In genomic region chr12:4972939-4973338, GRCm38 (mm10) we compare ENCODE assay signal across 8 mouse cellular contexts. TPM values are rescaled to one million over a fixed set of nuclear protein-coding genes. Genes with fewer than 3 reads are reported as not detected.
DNase-seq lines count a peak whose midpoint lies in the region; ATAC-seq and TF ChIP-seq lines count a peak whose summit lies in the region.

No protein-coding gene starts in this region.

- no peaks in the 10 kb centered on the region for H3K27me3 ChIP-seq in forebrain, embryonic 11.5 days (ENCODE audit: control insufficient read depth, insufficient read depth, low read length)
- no peaks in the 10 kb centered on the region for H3K27me3 ChIP-seq in forebrain, embryonic 13.5 days
- no peaks in the 10 kb centered on the region for H3K27me3 ChIP-seq in G1E (ENCODE audit: insufficient read depth, low read length)

- no peaks in the 10 kb centered on the region for H3K4me1 ChIP-seq in forebrain, embryonic 11.5 days (replicated peaks; ENCODE audit: control insufficient read depth, insufficient read depth, low read length)
- H3K4me1 ChIP-seq in forebrain, embryonic 13.5 days = no peaks in the 10 kb centered on the region
- H3K4me1 ChIP-seq in G1E (ENCODE audit: insufficient read depth, low read depth, low read length) = peaks cover 12% of the 10 kb centered on the region; the same call in 1 of the 2 replicates

- no peak overlapping the region for H3K4me2 ChIP-seq in forebrain, embryonic 11.5 days (ENCODE audit: low read depth, low read length, severe bottlenecking)
- H3K4me2 ChIP-seq in forebrain, embryonic 13.5 days = no peak overlapping the region

- peak; percentile 69 for DNase-seq in forebrain, embryonic 11.5 days (ENCODE audit: low spot score)
- no peak for DNase-seq in G1E (ENCODE audit: low spot score)
- DNase-seq in cerebellum, adult 18-20 months = peak; percentile 71 to 77
- peak; percentile 51 to 63 for DNase-seq in gastrocnemius, adult 8-10 months (ENCODE audit: low spot score in 2 of 2)
- DNase-seq in layer of hippocampus, adult 9-10 months (ENCODE audit: low spot score) = peak; percentile 80
- DNase-seq in spleen, postnatal 4 days (ENCODE audit: low spot score in 2 of 2) = peak; percentile 73 to 90

- H3K9ac ChIP-seq in forebrain, embryonic 11.5 days (ENCODE audit: low read length) = no peak overlapping the region
- H3K9ac ChIP-seq in forebrain, embryonic 13.5 days = no peak overlapping the region

- no peak for ATAC-seq in forebrain, embryonic 11.5 days (replicated peaks; ENCODE audit: low FRiP score)
- no peak for ATAC-seq in forebrain, embryonic 13.5 days
- peak; percentile 40 for ATAC-seq in G1E (ENCODE audit: extremely low read depth, insufficient number of reproducible peaks, low FRiP score, poor library complexity, severe bottlenecking)
- ATAC-seq in megakaryocyte progenitor cell, adult 5-6 weeks (replicated peaks; ENCODE audit: poor library complexity) = peak; percentile 81

- no peak overlapping the region for H3K27ac ChIP-seq in forebrain, embryonic 11.5 days (ENCODE audit: low read depth, low read length)
- no peak overlapping the region for H3K27ac ChIP-seq in forebrain, embryonic 13.5 days

- 29% methylated on average over 1 of the region's 1 CpGs for WGBS in forebrain, embryonic 11.5 days
- WGBS in forebrain, embryonic 13.5 days = 38% methylated on average over 1 of the region's 1 CpGs

- no peak overlapping the region for H3K4me3 ChIP-seq in forebrain, embryonic 11.5 days (ENCODE audit: low read depth, low read length)
- H3K4me3 ChIP-seq in forebrain, embryonic 13.5 days = no peak overlapping the region
- H3K4me3 ChIP-seq in G1E (ENCODE audit: low read depth, low read length) = no peak overlapping the region

- no peaks in the 10 kb centered on the region for H3K9me3 ChIP-seq in forebrain, embryonic 11.5 days (ENCODE audit: control insufficient read depth, low read length)
- no peaks in the 10 kb centered on the region for H3K9me3 ChIP-seq in forebrain, embryonic 13.5 days (replicated peaks)
- H3K9me3 ChIP-seq in G1E (replicated peaks) = no peaks in the 10 kb centered on the region

- TF ChIP-seq CTCF in G1E (IDR thresholded peaks at IDR 0.05; ENCODE audit: low read depth, low read length) = peak; percentile 50

- H3K36me3 ChIP-seq in forebrain, embryonic 11.5 days (ENCODE audit: control insufficient read depth, insufficient read depth, low read length) = peaks cover 5% of the 10 kb centered on the region; the same call in 1 of the 2 replicates
- peaks cover 53% of the 10 kb centered on the region for H3K36me3 ChIP-seq in forebrain, embryonic 13.5 days (ENCODE audit: poor library complexity, severe bottlenecking)
- H3K36me3 ChIP-seq in G1E (replicated peaks) = peaks cover 59% of the 10 kb centered on the region

RNA-seq across cellular contexts. Expression of gene Atad2b, which starts 55.8 kb away (rescaled TPM):
- polyA plus RNA-seq in forebrain, embryonic 11.5 days (2014; fragmentation: Nextera tagmentation; extraction: Ambion mirVana) = 21.2 and 22.8 TPM in 2 replicates
- polyA plus RNA-seq in forebrain, embryonic 13.5 days (2015; fragmentation: Nextera tagmentation; extraction: Ambion mirVana) = 14.5 and 14.7 TPM in 2 replicates
- total RNA-seq in G1E (2014; fragmentation: Nextera tagmentation) (113 and 123 TPM in 2 replicates), G1E (2017) (44.4 and 54.5 TPM in 2 replicates)
- polyA plus RNA-seq in G1E (2012) = 28.5 and 39.1 TPM in 2 replicates
- total RNA-seq in gastrocnemius, adult 8-10 months (2022) = 10 to 100 TPM; 10.0 to 11.2 (median 10.6) TPM
- total RNA-seq in megakaryocyte progenitor cell, adult 5-6 weeks (2015) = 54.1 and 65.0 TPM in 2 replicates
- total RNA-seq in megakaryocyte progenitor cell, adult 5-6 weeks (2017) = 33.5 and 40.0 TPM in 2 replicates

Comparison
In these comparisons a context has a peak if more than half of its experiments do, and no peak if none do; other contexts are left out.
1. ATAC-seq: peak in G1E (single experiment) and megakaryocyte progenitor cell, adult 5-6 weeks (single experiment); none in forebrain, embryonic 11.5 days (single experiment) and forebrain, embryonic 13.5 days (single experiment).